Mouse (Mus musculus): Measurements from ENCODE around the gene Elovl2.
"Not testable (repeated sequence)": the region's sequence is repeated elsewhere in the genome, so short reads cannot be mapped to it uniquely, and the experiment has no call there.

Gene Elovl2

DNA sequence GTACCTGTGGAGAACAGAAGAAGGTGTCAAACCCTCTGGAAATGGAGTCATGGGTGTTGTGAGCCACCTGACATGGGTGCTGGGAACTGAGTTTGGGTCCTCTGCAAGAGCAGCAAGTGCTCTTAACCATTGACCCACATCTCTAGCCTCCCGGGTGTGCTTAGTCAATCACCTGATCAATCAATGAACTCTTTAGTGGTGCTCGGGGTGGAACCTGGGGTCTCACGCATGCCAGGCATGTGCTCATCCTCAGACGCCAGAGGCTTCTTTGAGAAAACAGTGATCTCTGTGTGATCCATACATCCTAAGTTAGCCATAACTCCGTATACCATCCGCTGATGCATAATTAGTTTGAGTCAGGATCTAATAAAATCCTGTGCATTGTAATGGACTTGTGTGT lies 15.0 kb upstream of the Elovl2 start:
- no peak for DNase-seq (ENCODE audit: low read depth)

- no peak for DNase-seq (ENCODE audit: low read depth)
Observed at GRCm38 (mm10) chr13:41233241-41233640, 13.0 kb upstream of the Elovl2 start.

DNA sequence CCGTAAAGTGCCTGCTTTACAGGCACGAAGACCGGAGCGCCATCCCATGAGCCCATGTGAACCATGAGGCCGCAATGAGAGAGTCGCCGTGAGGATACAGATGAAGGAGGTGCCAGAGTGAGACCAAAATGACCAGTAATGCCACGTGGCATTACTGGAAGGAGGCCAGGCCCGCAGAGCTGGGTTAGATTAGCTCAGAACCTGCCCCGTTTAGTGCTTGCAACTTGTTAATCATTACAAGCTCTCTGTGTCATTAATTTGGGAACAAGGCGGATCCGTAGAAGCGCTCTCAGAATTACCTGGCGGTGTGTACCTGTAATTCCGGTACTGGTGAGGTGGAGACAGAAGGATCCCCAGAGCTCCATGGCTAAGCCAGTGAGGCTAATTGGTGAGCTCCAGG lies 12.0 kb upstream of the Elovl2 start:
- DNase-seq (ENCODE audit: low read depth) = no peak

GRCm38 (mm10) chr13:41231389-41231983 lies 11.3 kb upstream of the Elovl2 start:
- no peak for DNase-seq (ENCODE audit: low read depth)

DNA sequence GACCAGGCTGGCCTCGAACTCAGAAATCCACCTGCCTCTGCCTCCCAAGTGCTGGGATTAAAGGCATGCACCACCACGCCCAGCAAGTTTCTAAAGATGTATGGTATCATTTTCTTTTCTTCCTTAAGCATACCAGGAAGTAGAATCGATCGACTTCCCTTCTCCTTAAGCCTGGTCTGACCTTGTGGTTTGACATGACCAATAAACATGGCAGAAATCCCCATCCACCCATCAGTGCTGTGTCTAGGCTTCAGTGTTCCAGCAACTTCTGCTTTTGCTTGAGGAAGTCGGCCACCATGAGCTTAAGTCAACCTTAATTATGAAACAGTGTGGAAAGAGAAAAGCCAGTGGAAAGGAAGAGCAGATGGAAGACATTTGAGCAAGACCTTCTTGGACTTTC lies 10.1 kb upstream of the Elovl2 start:
- no peak for DNase-seq (ENCODE audit: low read depth)

DNA sequence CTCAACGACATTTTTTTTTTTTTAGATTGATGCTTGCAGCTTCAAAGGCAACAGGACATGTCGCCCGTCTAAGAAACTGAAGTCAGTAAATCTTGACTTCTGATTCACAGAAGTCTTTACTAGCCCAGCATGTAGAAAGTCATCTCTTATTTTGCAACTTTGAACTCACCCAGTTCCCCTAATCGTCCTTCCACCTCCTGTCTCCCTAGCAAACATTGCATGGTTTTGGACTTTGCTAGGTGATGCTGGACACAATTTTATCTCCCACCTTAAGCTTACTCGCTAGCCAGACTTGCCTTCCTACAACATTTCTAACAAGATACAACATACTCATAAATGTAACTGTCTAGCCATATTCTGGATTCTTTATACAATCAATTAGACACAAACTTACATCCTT lies 7.9 kb upstream of the Elovl2 start:
- no peak for DNase-seq (ENCODE audit: low read depth)

DNA sequence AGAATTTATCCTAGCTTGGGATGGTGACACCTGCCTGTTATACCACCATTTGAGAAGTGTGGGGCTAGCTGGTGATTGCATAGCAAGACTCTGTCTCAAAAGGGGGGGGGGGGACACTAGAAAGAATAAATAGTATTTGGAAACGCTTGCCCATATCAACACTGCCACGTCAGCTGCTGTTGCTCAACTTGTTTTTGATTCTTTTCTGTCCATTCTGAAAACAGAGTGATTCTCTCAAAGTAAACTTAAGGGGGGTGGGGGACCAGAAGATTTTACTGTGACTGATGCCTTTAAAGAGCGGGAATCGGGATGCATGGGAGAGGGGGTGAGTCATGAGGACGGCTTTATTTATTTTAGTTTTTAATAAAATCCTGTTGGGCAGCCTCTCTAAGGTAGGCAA lies 6.3 kb upstream of the Elovl2 start:
- DNase-seq (ENCODE audit: low read depth) = no peak

DNA sequence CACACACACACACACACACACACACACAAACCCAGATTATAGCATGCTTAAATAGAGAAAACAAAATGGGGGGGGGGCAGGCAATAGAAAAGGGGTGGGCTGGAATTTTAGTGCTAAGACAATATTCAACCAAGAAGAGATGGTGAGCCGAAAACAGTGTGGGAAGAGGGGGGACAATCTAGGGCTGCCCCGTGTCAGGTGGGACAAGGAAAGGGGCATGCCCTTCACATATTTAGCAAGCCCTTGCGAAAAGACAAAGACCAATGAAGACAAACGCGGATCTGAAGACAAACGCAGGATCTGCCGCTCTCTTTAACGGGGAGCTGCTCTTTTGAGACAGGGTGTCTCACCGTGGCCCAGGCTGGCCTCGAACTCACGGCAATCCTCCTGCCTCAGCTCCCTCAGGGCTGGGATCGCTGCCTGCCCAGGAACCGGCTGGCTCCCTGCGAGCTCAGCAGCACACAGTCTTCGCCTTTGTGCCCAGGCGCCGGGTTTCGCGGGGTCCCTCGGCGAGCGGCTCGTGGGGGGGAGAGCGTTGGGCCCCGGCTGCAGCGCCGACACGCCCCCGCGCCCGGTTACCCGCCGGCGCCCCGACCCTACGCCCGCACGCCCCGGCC lies 410 bp downstream of the Elovl2 start:
- DNase-seq (ENCODE audit: low read depth) = no peak

GRCm38 (mm10) chr13:41219056-41219455 lies 1.1 kb downstream of the Elovl2 start:
- no peak for DNase-seq (ENCODE audit: low read depth)

GRCm38 (mm10) chr13:41216236-41216635 lies 4.0 kb downstream of the Elovl2 start:
- DNase-seq (ENCODE audit: low read depth) = no peak

DNA sequence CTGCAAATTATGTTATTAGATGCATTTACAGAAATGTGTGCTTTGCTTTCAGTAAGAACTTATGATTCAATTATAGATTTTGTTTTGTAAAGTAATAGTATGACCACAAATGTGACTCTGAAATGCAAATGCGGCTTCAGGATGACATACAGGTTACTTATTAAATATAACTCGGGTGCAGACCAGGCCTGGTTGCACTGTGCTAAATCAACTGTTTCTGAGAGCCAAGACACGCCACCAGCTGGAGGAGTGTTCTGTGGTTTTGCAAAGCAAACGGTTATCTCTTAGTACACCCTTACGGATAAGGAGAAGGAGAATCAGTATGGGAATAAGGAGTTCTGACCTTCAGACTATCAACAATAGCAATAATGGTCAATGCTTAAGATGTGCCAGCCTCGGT lies 4.5 kb downstream of the Elovl2 start:
- DNase-seq (ENCODE audit: low read depth) = no peak

DNA sequence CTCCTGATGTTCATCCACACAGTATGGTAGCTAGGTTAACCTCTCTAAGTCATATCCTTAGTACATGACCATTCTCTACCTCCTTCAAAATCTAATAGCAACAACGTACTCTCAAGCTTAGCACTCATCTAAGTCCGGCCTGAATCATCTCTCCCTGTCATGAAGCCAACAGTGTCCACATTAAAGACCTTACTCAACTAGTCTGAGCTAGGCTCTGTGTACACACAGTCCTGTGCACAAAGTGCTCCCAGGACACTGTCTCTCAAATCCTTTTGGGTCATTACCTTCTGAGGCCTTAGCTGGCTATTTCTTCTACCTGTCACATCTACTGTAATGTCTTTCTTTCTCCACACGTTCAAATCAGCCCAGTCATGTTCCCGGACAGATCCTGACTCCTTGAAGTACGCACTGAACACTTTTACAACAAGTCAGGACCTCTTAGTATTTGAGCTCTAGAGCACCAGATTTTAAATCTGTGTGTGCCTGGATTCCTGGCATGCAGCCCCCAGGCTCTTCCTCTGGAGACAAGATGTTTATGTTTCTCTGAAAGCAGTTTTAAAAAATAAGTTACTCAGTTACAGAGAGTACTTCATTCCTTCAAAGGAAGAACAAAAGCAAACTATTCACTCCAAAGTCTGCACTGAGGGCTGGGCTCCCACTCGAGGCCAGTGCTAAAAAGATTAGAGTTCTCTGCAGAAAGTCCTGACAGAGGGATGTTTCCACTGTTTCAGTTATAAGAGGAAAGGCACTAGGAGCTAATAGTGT lies 7.5 kb downstream of the Elovl2 start:
- DNase-seq (ENCODE audit: low read depth) = no peak

DNA sequence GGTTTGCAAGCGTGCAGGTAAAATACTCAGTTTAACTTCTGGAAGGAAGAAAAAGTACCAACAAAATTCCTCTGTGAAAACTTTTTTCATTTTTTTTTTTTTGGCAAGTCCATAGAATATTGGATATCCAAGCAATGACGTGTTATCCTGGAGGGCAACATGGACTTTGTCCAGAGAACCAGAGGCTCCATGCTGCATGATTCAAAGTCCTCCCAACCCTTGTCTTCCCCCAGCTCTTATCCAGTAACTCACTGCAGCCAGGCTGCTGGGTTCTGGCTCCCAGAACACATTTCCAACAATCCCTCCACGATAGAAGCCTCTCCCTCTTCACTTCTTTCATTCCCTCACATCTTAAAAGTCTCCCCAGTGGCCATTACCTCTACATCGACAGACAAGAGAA lies 8.9 kb downstream of the Elovl2 start:
- DNase-seq (ENCODE audit: low read depth) = no peak

DNA sequence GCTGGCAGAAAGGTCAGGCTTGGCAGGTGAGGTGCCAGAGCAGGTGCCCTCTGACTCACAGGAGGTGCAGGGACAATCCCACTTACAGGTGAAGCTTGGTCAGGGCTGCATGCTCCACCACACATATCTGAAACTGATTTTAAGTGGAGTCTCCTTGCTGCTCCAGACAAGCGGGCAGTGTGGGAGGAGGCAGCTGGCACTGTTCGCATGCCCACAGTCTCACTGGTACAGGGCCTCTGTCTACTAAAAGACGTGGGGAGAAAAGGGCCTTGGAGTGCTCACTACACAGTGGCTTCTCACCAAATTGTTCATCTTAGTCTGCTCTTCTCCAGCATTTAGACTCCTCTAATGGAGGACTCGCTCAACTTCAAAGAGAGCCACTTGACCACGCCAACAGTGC lies 14.0 kb downstream of the Elovl2 start:
- DNase-seq (ENCODE audit: low read depth) = no peak

DNA sequence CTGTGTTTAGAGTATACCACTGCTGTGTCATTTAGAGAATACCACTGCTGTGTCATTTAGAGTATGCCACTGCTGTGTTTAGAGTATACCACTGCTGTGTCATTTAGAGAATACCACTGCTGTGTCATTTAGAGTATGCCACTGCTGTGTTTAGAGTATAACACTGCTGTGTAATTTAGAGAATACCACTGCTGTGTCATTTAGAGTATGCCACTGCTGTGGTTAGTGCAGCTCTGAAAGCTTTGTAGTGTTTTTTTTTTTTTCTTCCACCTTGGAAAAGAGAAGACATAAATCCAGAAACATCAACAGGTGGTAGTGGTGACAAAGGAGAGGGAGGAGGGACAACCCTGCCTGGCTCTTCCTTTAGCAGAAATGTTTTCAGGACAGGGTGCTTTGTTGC lies 14.6 kb downstream of the Elovl2 start:
- DNase-seq (ENCODE audit: low read depth) = not testable (repeated sequence)

DNA sequence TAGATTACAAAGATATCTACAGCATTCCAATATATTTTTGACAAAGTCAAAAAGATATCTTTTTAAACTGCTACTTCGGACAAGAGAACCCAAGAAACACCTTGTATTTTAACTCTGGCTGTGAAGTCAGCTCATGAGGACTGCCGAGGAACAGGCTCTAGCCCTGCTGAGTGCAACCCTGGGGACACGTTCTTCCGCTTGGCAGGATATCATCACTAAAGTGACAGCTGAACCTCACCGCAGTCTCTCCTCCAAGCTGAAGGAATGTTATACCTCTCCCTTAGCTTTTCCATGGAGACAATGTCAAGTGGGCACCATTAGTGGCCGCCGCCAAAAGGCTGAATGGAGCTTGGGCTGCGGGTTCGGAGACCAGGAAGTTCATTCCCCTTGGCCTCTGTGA lies 16.5 kb downstream of the Elovl2 start:
- no peak for DNase-seq (ENCODE audit: low read depth)

DNA sequence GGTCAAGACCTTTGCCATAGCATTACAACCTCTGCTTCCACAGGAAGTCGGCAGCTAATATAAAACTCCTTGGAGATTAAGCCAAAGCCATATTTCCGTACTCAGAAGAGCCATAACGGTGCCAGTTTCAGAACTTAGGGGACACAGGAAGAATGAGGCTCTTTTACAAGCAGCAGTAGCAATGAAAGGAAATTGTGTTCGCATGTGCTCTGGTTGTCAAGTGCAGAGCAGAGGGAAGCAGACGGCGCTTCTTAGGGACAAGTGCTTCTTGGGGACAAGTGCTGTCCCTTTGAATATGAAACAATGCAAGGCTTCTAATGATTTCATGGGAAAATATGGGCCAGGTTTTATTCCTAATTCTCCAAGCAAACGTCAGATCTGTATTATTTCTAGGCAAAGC lies 16.9 kb downstream of the Elovl2 start:
- DNase-seq (ENCODE audit: low read depth) = no peak

DNA sequence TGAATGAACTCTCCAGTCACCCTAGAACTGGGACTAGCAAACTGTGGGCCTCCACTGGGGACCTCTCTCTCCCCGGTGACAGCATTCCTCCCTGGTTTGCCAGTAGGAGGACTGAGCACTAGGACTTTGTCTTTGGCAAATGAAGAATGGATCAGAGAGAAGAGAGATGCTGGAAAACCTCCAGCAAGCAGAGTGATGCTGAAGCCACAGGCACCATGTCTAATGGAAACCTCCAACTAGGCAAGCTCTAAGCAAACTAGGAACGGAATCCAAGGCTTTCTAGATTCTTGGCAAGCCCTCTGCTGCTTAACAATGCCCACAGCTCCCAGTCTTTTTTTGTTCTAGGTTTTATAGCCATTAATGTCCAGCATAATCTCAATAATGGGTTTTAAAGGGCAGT lies 19.3 kb downstream of the Elovl2 start:
- no peak for DNase-seq (ENCODE audit: low read depth)

GRCm38 (mm10) chr13:41195640-41196333 lies 24.4 kb downstream of the Elovl2 start:
- no peak for DNase-seq (ENCODE audit: low read depth)

DNA sequence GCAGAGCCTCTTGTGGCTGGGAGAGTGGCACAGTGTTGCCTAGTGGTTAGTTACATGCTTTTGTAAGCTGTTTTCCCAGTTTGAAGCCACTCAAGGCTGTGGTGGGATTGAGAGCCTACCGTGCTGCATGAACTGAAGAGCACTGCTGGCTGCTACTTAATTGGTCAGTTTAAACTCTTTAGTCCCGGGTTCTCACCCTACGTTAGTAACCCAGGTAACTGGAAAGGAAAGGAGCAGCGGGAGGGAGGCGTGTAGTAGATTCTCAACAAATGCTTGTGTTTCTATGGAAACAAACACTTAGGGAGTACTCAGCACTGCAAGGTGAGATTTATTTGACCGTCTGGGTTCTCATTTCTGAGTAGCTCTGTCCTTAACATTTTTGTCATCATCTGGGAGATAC lies 32.3 kb downstream of the Elovl2 start:
- no peak for DNase-seq (ENCODE audit: low read depth)

GRCm38 (mm10) chr13:41158426-41158825 lies 61.8 kb downstream of the Elovl2 start:
- DNase-seq (ENCODE audit: low read depth) = no peak

- no peak for DNase-seq (ENCODE audit: low read depth)
Observed at GRCm38 (mm10) chr13:41153146-41153545, 67.1 kb downstream of the Elovl2 start.

- peak; percentile 67 for DNase-seq (ENCODE audit: low read depth)
Observed at GRCm38 (mm10) chr13:41146271-41146670, 73.9 kb downstream of the Elovl2 start.

All from naive thymus-derived CD4-positive, alpha-beta T cell, adult 2 months (primary cell).